Comparison of ENCODE assay signal across 8 mouse cellular contexts in the genomic region with DNA sequence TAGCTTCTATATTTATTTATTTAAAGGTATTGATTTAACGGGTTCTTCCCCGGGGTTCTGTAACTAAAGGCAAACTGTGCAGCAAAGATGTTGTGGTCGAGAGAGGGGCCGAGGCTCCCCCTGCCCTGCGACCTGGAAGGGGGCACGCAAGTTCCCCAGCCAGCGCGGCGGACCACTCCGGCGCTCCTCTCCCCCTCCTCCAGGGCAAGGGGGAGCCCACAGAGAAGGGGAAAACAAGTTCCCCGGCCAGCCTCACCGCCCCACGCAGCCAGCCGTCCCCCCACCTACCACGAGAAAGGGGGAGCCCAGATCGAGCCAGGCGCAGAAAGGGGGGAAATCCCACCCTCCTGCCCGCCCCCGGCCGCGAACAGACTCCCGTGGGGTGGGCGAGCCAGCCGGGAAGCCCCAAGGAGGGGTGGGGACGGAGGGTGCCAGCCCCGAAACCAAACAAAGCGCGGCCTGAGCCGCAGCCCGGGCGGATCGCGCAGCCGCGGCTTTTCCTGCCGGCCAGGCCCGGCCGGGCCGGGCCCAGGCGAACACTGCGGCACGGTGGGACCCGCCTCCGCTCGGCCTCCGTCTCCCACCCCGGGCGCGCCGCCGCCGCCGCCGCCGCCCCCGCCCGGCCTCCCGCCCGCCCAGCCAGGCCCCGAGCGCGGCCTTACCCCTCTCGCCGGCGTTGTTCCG. TPM values are rescaled to one million over a fixed set of nuclear protein-coding genes. Genes with fewer than 3 reads are reported as not detected.
DNase-seq lines count a peak whose midpoint lies in the region; ATAC-seq lines count a peak whose summit lies in the region.

No protein-coding gene starts in this region.

- peak; percentile 15 for ATAC-seq in heart, embryonic 16.5 days (replicated peaks; ENCODE audit: extremely low read depth, insufficient read depth, low FRiP score)
- peak; percentile 52 for ATAC-seq in liver, embryonic 15.5 days (ENCODE audit: insufficient read depth)
- ATAC-seq in neural tube, embryonic 12.5 days (ENCODE audit: low FRiP score, low read depth), result peak; percentile 23

- peak overlapping the region; percentile 97 for H3K4me3 ChIP-seq in forebrain, embryonic 10.5 days
- H3K4me3 ChIP-seq in heart, embryonic 16.5 days (ENCODE audit: low read length), result peak overlapping the region; percentile 81
- H3K4me3 ChIP-seq in liver, embryonic 15.5 days (replicated peaks), result peak overlapping the region; percentile 95
- peak overlapping the region; percentile 99 for H3K4me3 ChIP-seq in neural tube, embryonic 12.5 days

- peaks cover 24% of the 10 kb centered on the region for H3K4me1 ChIP-seq in forebrain, embryonic 10.5 days
- H3K4me1 ChIP-seq in heart, embryonic 16.5 days (ENCODE audit: control insufficient read depth, insufficient read depth, low read length), result peaks cover 14% of the 10 kb centered on the region
- peaks cover 34% of the 10 kb centered on the region for H3K4me1 ChIP-seq in liver, embryonic 15.5 days (replicated peaks)
- peaks cover 9% of the 10 kb centered on the region for H3K4me1 ChIP-seq in neural tube, embryonic 12.5 days

- peak overlapping the region; percentile 93 for H3K9ac ChIP-seq in heart, embryonic 16.5 days (ENCODE audit: low read length)
- H3K9ac ChIP-seq in liver, embryonic 15.5 days, result peak overlapping the region; percentile 98
- peak overlapping the region; percentile 100 for H3K9ac ChIP-seq in neural tube, embryonic 12.5 days

- peak; percentile 70 to 72 for DNase-seq in CD8-positive naive resting alpha-beta T cell, adult 2 months (ENCODE audit: low read depth in 2 of 2, low spot score in 2 of 2)
- DNase-seq in brain, adult 2 months (ENCODE audit: low read depth, low spot score), result peak; percentile 67
- DNase-seq in forebrain, embryonic 10.5 days (ENCODE audit: extremely low spot score, low spot score), result peak; percentile 59
- peak; percentile 60 to 83 for DNase-seq in kidney, postnatal 25 days
- peak; percentile 65 for DNase-seq in testis, postnatal 14 days (ENCODE audit: low spot score)

- peak overlapping the region; percentile 84 for H3K4me2 ChIP-seq in heart, embryonic 16.5 days (ENCODE audit: low read depth, low read length)
- H3K4me2 ChIP-seq in liver, embryonic 15.5 days, result peak overlapping the region; percentile 90
- peak overlapping the region; percentile 62 for H3K4me2 ChIP-seq in neural tube, embryonic 12.5 days (replicated peaks)

- H3K27me3 ChIP-seq in forebrain, embryonic 10.5 days (ENCODE audit: poor library complexity, severe bottlenecking), result no peaks in the 10 kb centered on the region
- H3K27me3 ChIP-seq in heart, embryonic 16.5 days (ENCODE audit: control insufficient read depth, insufficient read depth, low read length), result no peaks in the 10 kb centered on the region
- H3K27me3 ChIP-seq in liver, embryonic 15.5 days, result no peaks in the 10 kb centered on the region
- no peaks in the 10 kb centered on the region for H3K27me3 ChIP-seq in neural tube, embryonic 12.5 days (replicated peaks)

- H3K9me3 ChIP-seq in forebrain, embryonic 10.5 days, result no peaks in the 10 kb centered on the region
- H3K9me3 ChIP-seq in heart, embryonic 16.5 days (replicated peaks; ENCODE audit: control insufficient read depth, low read length), result no peaks in the 10 kb centered on the region; the same call in 1 of the 2 replicates
- no peaks in the 10 kb centered on the region for H3K9me3 ChIP-seq in liver, embryonic 15.5 days (replicated peaks)
- H3K9me3 ChIP-seq in neural tube, embryonic 12.5 days, result no peaks in the 10 kb centered on the region

- under 1% methylated on average over 59 of the region's 67 CpGs for WGBS in forebrain, embryonic 10.5 days
- under 1% methylated on average over 43 of the region's 67 CpGs for WGBS in heart, embryonic 16.5 days
- under 1% methylated on average over 47 of the region's 67 CpGs for WGBS in liver, embryonic 15.5 days (ENCODE audit: insufficient replicate concordance)
- under 1% methylated on average over 49 of the region's 67 CpGs for whole genome bisulfite sequencing in neural tube, embryonic 12.5 days

- peaks cover 6% of the 10 kb centered on the region for H3K36me3 ChIP-seq in forebrain, embryonic 10.5 days (replicated peaks)
- no peaks in the 10 kb centered on the region for H3K36me3 ChIP-seq in heart, embryonic 16.5 days (ENCODE audit: control insufficient read depth, insufficient read depth)
- no peaks in the 10 kb centered on the region for H3K36me3 ChIP-seq in liver, embryonic 15.5 days (replicated peaks)
- no peaks in the 10 kb centered on the region; the same call in 1 of the 2 replicates for H3K36me3 ChIP-seq in neural tube, embryonic 12.5 days

- H3K27ac ChIP-seq in forebrain, embryonic 10.5 days, result peak overlapping the region; percentile 100
- peak overlapping the region; percentile 99 for H3K27ac ChIP-seq in heart, embryonic 16.5 days (ENCODE audit: low read length)
- H3K27ac ChIP-seq in liver, embryonic 15.5 days (replicated peaks), result peak overlapping the region; percentile 98
- H3K27ac ChIP-seq in neural tube, embryonic 12.5 days, result peak overlapping the region; percentile 100

RNA-seq across cellular contexts. Expression of gene Fbxo11, which starts 0.6 kb away (rescaled TPM):
- polyA plus RNA-seq in forebrain, embryonic 10.5 days (2016; fragmentation: Nextera tagmentation; extraction: Ambion mirVana), result 15.3 and 15.4 TPM in 2 replicates
- polyA plus RNA-seq in heart, embryonic 16.5 days (2015; fragmentation: Nextera tagmentation; extraction: Ambion mirVana), result 9.7 and 10.0 TPM in 2 replicates
- 3.2 and 4.1 TPM in 2 replicates for polyA plus RNA-seq in liver, embryonic 15.5 days (2015; fragmentation: Nextera tagmentation; extraction: Ambion mirVana)
- 38.0 and 40.3 TPM in 2 replicates for polyA plus RNA-seq in neural tube, embryonic 12.5 days (2016; fragmentation: Nextera tagmentation; extraction: Ambion mirVana)

Comparison
In these comparisons a context has a peak if more than half of its experiments do, and no peak if none do; other contexts are left out.
1. Peak in every context shown above with its lines: DNase-seq, ATAC-seq, H3K4me3 ChIP-seq and H3K27ac ChIP-seq.